Mouse (Mus musculus): ENCODE results near the gene Flnb. TPM values are rescaled to one million over a fixed set of nuclear protein-coding genes. Genes with fewer than 3 reads are reported as not detected.

The Flnb gene
- polyA plus RNA-seq, 1 experiment from 2014 or later: 21.2 TPM

DNA sequence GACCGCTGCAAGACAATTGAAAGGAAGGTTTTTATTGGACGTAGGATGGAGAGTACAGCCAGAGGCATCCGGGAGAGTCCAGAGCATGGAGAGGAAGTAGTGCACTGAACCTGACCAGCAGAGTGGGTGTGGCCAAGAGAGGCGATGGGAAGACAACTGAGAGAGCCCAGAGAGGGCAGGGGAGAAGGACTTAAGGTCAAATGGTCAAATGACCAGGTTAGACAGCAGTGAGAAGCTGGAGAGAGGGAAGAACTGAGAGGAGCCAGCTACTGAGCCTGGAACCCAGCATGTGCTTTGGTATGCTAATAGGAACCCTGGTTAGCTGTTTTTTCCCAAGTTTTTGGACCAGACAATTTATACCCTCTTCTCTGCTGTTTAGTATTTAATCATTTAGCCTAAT lies 40.7 kb downstream of the Flnb start:
- 55% methylated on average over 4 of the region's 4 CpGs for WGBS
- ATAC-seq (ENCODE audit: low FRiP score, low TSS enrichment): 0 out of 2 replicates have a peak, but pooled peaks have one; percentile 21
- H3K4me1 ChIP-seq (ENCODE audit: insufficient read depth, low read length): peaks cover 57% of the 10 kb centered on the region
- H3K9me3 ChIP-seq (ENCODE audit: low read length): no peaks in the 10 kb centered on the region
- H3K27me3 ChIP-seq (ENCODE audit: insufficient read depth, low read length): no peaks in the 10 kb centered on the region
- no peak overlapping the region for H3K4me2 ChIP-seq (replicated peaks; ENCODE audit: low read depth, low read length)
- H3K4me3 ChIP-seq (ENCODE audit: low read length): no peak overlapping the region
- no peak overlapping the region for H3K9ac ChIP-seq (replicated peaks; ENCODE audit: low read length)
- H3K36me3 ChIP-seq (ENCODE audit: insufficient read depth, low read length): no peaks in the 10 kb centered on the region
- H3K27ac ChIP-seq (ENCODE audit: low read length): no peak overlapping the region

GRCm38 (mm10) chr14:7860525-7861154 lies 42.9 kb downstream of the Flnb start:
- 83% methylated on average over 8 of the region's 8 CpGs for WGBS
- ATAC-seq (ENCODE audit: low FRiP score, low TSS enrichment): no peak
- no peak overlapping the region for H3K9ac ChIP-seq (replicated peaks; ENCODE audit: low read length)
- H3K4me2 ChIP-seq (replicated peaks; ENCODE audit: low read depth, low read length): no peak overlapping the region
- H3K4me3 ChIP-seq (ENCODE audit: low read length): no peak overlapping the region
- H3K36me3 ChIP-seq (ENCODE audit: insufficient read depth, low read length): no peaks in the 10 kb centered on the region
- H3K9me3 ChIP-seq (ENCODE audit: low read length): no peaks in the 10 kb centered on the region
- H3K27me3 ChIP-seq (ENCODE audit: insufficient read depth, low read length): no peaks in the 10 kb centered on the region
- no peak overlapping the region for H3K27ac ChIP-seq (ENCODE audit: low read length)
- H3K4me1 ChIP-seq (ENCODE audit: insufficient read depth, low read length): peaks cover 52% of the 10 kb centered on the region

- no peak for ATAC-seq (ENCODE audit: low FRiP score, low TSS enrichment)
- no peaks in the 10 kb centered on the region for H3K9me3 ChIP-seq (ENCODE audit: low read length)
- no peak overlapping the region for H3K27ac ChIP-seq (ENCODE audit: low read length)
- no peak overlapping the region for H3K4me3 ChIP-seq (ENCODE audit: low read length)
- H3K27me3 ChIP-seq (ENCODE audit: insufficient read depth, low read length): no peaks in the 10 kb centered on the region
- WGBS: 39% methylated on average over 1 of the region's 1 CpGs
- no peaks in the 10 kb centered on the region for H3K36me3 ChIP-seq (ENCODE audit: insufficient read depth, low read length)
- H3K9ac ChIP-seq (replicated peaks; ENCODE audit: low read length): no peak overlapping the region
- H3K4me2 ChIP-seq (replicated peaks; ENCODE audit: low read depth, low read length): no peak overlapping the region
- peaks cover 46% of the 10 kb centered on the region for H3K4me1 ChIP-seq (ENCODE audit: insufficient read depth, low read length)
These were observed 43.5 kb downstream of the Flnb start for GRCm38 (mm10) chr14:7861275-7861674.

DNA sequence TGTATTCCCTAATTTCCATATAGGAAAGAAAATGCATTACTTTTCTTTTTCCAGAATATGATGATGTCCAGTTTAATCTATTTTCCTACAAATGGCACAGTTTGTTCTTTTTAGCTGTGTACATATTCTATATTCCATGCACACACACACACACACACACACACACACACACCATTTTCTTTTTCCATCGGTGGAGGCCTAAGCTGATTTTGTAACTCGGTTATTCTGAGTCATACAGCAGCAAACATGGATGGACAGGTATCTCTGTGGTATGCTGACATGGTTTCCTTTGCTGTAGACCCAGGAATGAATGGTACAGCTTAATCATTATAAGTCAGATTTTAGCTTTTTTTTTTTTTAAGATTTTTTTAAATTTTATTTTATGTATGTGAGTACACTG lies 44.5 kb downstream of the Flnb start:
- Histone ChIP-seq H3K4me3 (ENCODE audit: low read length) (no peak overlapping the region), H3K9me3 (ENCODE audit: low read length) (no peaks in the 10 kb centered on the region), H3K27ac (ENCODE audit: low read length) (no peak overlapping the region), H3K36me3 (ENCODE audit: insufficient read depth, low read length) (no peaks in the 10 kb centered on the region), H3K4me2 (replicated peaks; ENCODE audit: low read depth, low read length) (no peak overlapping the region), H3K4me1 (ENCODE audit: insufficient read depth, low read length) (peaks cover 50% of the 10 kb centered on the region), H3K9ac (replicated peaks; ENCODE audit: low read length) (no peak overlapping the region), H3K27me3 (ENCODE audit: insufficient read depth, low read length) (no peaks in the 10 kb centered on the region)
- no peak for ATAC-seq (ENCODE audit: low FRiP score, low TSS enrichment)
- 89% methylated on average over 2 of the region's 2 CpGs for WGBS

GRCm38 (mm10) chr14:7863199-7863598 lies 45.4 kb downstream of the Flnb start:
- Histone ChIP-seq H3K4me3 (ENCODE audit: low read length) (no peak overlapping the region), H3K27ac (ENCODE audit: low read length) (peak overlapping the region; percentile 54), H3K9me3 (ENCODE audit: low read length) (no peaks in the 10 kb centered on the region), H3K4me1 (ENCODE audit: insufficient read depth, low read length) (peaks cover 47% of the 10 kb centered on the region), H3K9ac (replicated peaks; ENCODE audit: low read length) (no peak overlapping the region), H3K4me2 (replicated peaks; ENCODE audit: low read depth, low read length) (no peak overlapping the region), H3K27me3 (ENCODE audit: insufficient read depth, low read length) (no peaks in the 10 kb centered on the region), H3K36me3 (ENCODE audit: insufficient read depth, low read length) (peaks cover 6% of the 10 kb centered on the region)
- 59% methylated on average over 5 of the region's 5 CpGs for WGBS
- no peak for ATAC-seq (ENCODE audit: low FRiP score, low TSS enrichment)

DNA sequence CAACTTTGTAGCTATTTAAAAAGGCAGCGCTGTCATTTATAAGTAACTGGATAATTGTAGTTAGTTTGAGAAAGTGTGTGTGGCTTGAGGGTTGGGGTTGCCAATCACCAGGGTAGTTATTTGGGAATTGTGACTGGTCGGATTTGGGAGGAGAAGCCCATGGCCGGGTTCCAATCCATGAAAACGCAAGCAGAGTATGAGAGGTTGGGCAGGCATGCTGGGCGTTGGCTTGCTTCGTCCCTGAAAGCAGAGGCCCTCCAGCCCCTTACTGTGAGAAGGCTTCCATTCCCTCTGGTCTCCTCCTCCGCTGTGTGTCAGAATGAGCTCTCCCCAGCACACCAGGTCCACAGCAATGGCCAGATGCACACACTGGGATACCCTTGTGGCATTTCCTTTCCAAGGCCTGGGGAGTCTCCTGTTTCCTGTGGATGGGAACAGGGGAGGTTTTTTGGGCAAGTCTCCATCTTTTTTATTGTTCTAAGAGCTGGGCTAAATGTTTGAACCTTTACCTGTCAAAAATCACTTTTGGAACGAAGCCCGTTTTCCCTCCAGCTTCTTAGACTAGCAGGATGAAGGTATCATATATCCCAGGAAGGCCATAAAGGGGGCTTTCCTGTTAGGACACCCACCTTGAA lies 46.2 kb downstream of the Flnb start:
- H3K4me3 ChIP-seq (ENCODE audit: low read length): no peak overlapping the region
- H3K9ac ChIP-seq (replicated peaks; ENCODE audit: low read length): no peak overlapping the region
- peaks cover 6% of the 10 kb centered on the region for H3K36me3 ChIP-seq (ENCODE audit: insufficient read depth, low read length)
- no peaks in the 10 kb centered on the region for H3K9me3 ChIP-seq (ENCODE audit: low read length)
- WGBS: 51% methylated on average over 9 of the region's 9 CpGs
- ATAC-seq (ENCODE audit: low FRiP score, low TSS enrichment): peak; percentile 62
- no peak overlapping the region for H3K4me2 ChIP-seq (replicated peaks; ENCODE audit: low read depth, low read length)
- H3K4me1 ChIP-seq (ENCODE audit: insufficient read depth, low read length): peaks cover 43% of the 10 kb centered on the region
- H3K27ac ChIP-seq (ENCODE audit: low read length): peak overlapping the region; percentile 51
- H3K27me3 ChIP-seq (ENCODE audit: insufficient read depth, low read length): no peaks in the 10 kb centered on the region

- peaks cover 8% of the 10 kb centered on the region for H3K36me3 ChIP-seq (ENCODE audit: insufficient read depth, low read length)
- peaks cover 43% of the 10 kb centered on the region for H3K4me1 ChIP-seq (ENCODE audit: insufficient read depth, low read length)
- no peaks in the 10 kb centered on the region for H3K9me3 ChIP-seq (ENCODE audit: low read length)
- WGBS: 58% methylated on average over 9 of the region's 9 CpGs
- H3K4me3 ChIP-seq (ENCODE audit: low read length): no peak overlapping the region
- no peak for ATAC-seq (ENCODE audit: low FRiP score, low TSS enrichment)
- no peaks in the 10 kb centered on the region for H3K27me3 ChIP-seq (ENCODE audit: insufficient read depth, low read length)
- H3K27ac ChIP-seq (ENCODE audit: low read length): peak overlapping the region; percentile 51; the same call in 1 of the 2 replicates
- H3K4me2 ChIP-seq (replicated peaks; ENCODE audit: low read depth, low read length): no peak overlapping the region
- H3K9ac ChIP-seq (replicated peaks; ENCODE audit: low read length): no peak overlapping the region
These were observed 46.7 kb downstream of the Flnb start for GRCm38 (mm10) chr14:7864506-7864899.

GRCm38 (mm10) chr14:7867224-7867623 lies 49.5 kb downstream of the Flnb start:
- no peak overlapping the region for H3K4me2 ChIP-seq (replicated peaks; ENCODE audit: low read depth, low read length)
- H3K4me3 ChIP-seq (ENCODE audit: low read length): no peak overlapping the region
- WGBS: 87% methylated on average over 7 of the region's 7 CpGs
- peaks cover 16% of the 10 kb centered on the region for H3K36me3 ChIP-seq (ENCODE audit: insufficient read depth, low read length)
- peaks cover 35% of the 10 kb centered on the region for H3K4me1 ChIP-seq (ENCODE audit: insufficient read depth, low read length)
- H3K9ac ChIP-seq (replicated peaks; ENCODE audit: low read length): no peak overlapping the region
- no peaks in the 10 kb centered on the region for H3K9me3 ChIP-seq (ENCODE audit: low read length)
- no peak for ATAC-seq (ENCODE audit: low FRiP score, low TSS enrichment)
- H3K27me3 ChIP-seq (ENCODE audit: insufficient read depth, low read length): no peaks in the 10 kb centered on the region
- no peak overlapping the region for H3K27ac ChIP-seq (ENCODE audit: low read length)

DNA sequence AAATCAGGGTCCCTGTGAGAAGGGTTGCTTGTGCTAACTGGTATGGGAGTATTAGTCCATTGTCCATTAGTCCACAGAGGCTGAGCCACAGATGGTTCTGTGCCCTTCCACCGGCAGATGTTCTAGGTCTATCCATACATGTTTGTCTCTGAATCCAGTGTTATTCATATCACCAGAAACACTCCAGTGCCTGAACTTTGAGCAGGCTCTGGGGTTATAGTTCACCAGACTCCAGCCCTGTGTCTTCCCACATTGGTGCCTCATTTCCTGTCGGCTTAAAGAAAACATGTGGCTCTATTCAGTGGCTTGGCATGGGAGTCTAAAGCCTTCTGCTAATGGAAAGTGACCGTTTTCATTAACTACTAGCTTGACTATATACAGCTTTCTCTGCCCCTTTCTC lies 50.1 kb downstream of the Flnb start:
- Histone ChIP-seq H3K27me3 (ENCODE audit: insufficient read depth, low read length) (no peaks in the 10 kb centered on the region), H3K4me2 (replicated peaks; ENCODE audit: low read depth, low read length) (no peak overlapping the region), H3K4me3 (ENCODE audit: low read length) (no peak overlapping the region), H3K36me3 (ENCODE audit: insufficient read depth, low read length) (peaks cover 17% of the 10 kb centered on the region), H3K9me3 (ENCODE audit: low read length) (no peaks in the 10 kb centered on the region), H3K4me1 (ENCODE audit: insufficient read depth, low read length) (peaks cover 32% of the 10 kb centered on the region), H3K9ac (replicated peaks; ENCODE audit: low read length) (no peak overlapping the region), H3K27ac (ENCODE audit: low read length) (no peak overlapping the region)
- 59% methylated on average over 3 of the region's 3 CpGs for WGBS
- peak; percentile 35; the same call in 1 of the 2 replicates for ATAC-seq (ENCODE audit: low FRiP score, low TSS enrichment)

DNA sequence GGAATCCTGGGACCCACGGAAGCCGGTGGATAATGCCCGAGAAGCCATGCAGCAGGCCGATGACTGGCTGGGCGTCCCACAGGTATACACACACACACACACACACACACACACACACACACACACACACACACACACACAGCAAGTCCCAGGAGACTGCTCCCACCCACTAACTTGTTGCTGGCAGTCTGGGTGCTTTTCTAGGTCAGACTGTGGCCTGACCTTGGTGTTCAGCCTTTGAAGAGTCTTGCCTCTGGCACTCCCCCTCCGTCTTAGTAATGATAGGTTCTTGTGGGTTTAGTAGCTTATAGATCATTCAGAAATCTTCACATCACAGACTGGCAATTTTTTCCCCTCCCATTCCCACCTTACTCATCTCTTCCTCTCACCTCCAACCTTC lies 52.0 kb downstream of the Flnb start:
- Histone ChIP-seq H3K4me2 (replicated peaks; ENCODE audit: low read depth, low read length) (no peak overlapping the region), H3K4me1 (ENCODE audit: insufficient read depth, low read length) (peaks cover 12% of the 10 kb centered on the region), H3K4me3 (ENCODE audit: low read length) (no peak overlapping the region), H3K9ac (replicated peaks; ENCODE audit: low read length) (no peak overlapping the region), H3K36me3 (ENCODE audit: insufficient read depth, low read length) (peaks cover 25% of the 10 kb centered on the region), H3K27ac (ENCODE audit: low read length) (no peak overlapping the region), H3K9me3 (ENCODE audit: low read length) (no peaks in the 10 kb centered on the region), H3K27me3 (ENCODE audit: insufficient read depth, low read length) (no peaks in the 10 kb centered on the region)
- 90% methylated on average over 6 of the region's 6 CpGs for WGBS
- no peak for ATAC-seq (ENCODE audit: low FRiP score, low TSS enrichment)

Measured in kidney, embryonic 16.5 days (tissue).